Mouse (Mus musculus) forebrain, embryonic 11.5 days (tissue): ENCODE measurements around the gene Ss18l1. TPM values are rescaled to one million over a fixed set of nuclear protein-coding genes. Genes with fewer than 3 reads are reported as not detected.

Experiments
- ATAC-seq: fragments of 200-750 bp; cut with Nextera tagmentation; replicated peaks from 2 replicates; pipeline ENCODE4 v1.8.0; 2017; ENCODE audit warnings: moderate TSS enrichment; ENCODE audit not compliant: low FRiP score
- DNase-seq: peaks from one replicate; pipeline ENCODE4 v3.0.0-alpha.2; 2017; ENCODE audit warnings: low spot score
- H3K27ac ChIP-seq: fragments of 300-500 bp; sonication (generic); 2 replicates; pipeline ENCODE4 v1.5.1; 2014; ENCODE audit warnings: low read depth, low read length
- H3K27me3 ChIP-seq: fragments of 300-500 bp; sonication (generic); 2 replicates; pipeline ENCODE4 v1.6.1; 2014; ENCODE audit warnings: mild to moderate bottlenecking, low read length, mixed read lengths; ENCODE audit not compliant: control insufficient read depth, insufficient read depth
- H3K36me3 ChIP-seq: fragments of 300-500 bp; sonication (generic); 2 replicates; pipeline ENCODE4 v1.6.1; 2014; ENCODE audit warnings: mild to moderate bottlenecking, low read length, moderate library complexity, mixed read lengths; ENCODE audit not compliant: control insufficient read depth, insufficient read depth
- H3K4me1 ChIP-seq: fragments of 300-500 bp; sonication (generic); replicated peaks from 2 replicates; pipeline ENCODE4 v1.6.1; 2014; ENCODE audit warnings: low read length, mixed read lengths; ENCODE audit not compliant: control insufficient read depth, insufficient read depth
- H3K4me2 ChIP-seq: fragments of 300-500 bp; sonication (generic); 2 replicates; pipeline ENCODE4 v1.6.1; 2014; ENCODE audit warnings: low read depth, mild to moderate bottlenecking, low read length, moderate library complexity, mixed read lengths; ENCODE audit not compliant: severe bottlenecking
- H3K4me3 ChIP-seq: fragments of 300-500 bp; sonication (generic); 2 replicates; pipeline ENCODE4 v1.5.1; 2014; ENCODE audit warnings: low read depth, low read length
- H3K9ac ChIP-seq: fragments of 300-500 bp; sonication (generic); 2 replicates; pipeline ENCODE4 v1.6.1; 2014; ENCODE audit warnings: low read length
- H3K9me3 ChIP-seq: fragments of 300-500 bp; sonication (generic); 2 replicates; pipeline ENCODE4 v1.6.1; 2016; ENCODE audit warnings: low read length, mixed read lengths; ENCODE audit not compliant: control insufficient read depth
- WGBS: fragments of 180-500 bp; shearing (Covaris S2); extraction: QIAGEN DNeasy Blood & Tissue Kit; methylation state at CpG from one replicate; pipeline ENCODE4 v1.1.7; 2014; 5-methylcytosine and 5-hydroxymethylcytosine counted together
- polyA plus RNA-seq: library from polyadenylated mRNA; unstranded; fragments of >200 nt; fragmentation: Nextera tagmentation; extraction: Ambion mirVana; gene quantifications from 2 replicates; pipeline ENCODE4 v1.2.1, GENCODE M21; 2014

Ss18l1 gene
- 16.8 and 17.8 TPM in 2 replicates for polyA plus RNA-seq

DNA sequence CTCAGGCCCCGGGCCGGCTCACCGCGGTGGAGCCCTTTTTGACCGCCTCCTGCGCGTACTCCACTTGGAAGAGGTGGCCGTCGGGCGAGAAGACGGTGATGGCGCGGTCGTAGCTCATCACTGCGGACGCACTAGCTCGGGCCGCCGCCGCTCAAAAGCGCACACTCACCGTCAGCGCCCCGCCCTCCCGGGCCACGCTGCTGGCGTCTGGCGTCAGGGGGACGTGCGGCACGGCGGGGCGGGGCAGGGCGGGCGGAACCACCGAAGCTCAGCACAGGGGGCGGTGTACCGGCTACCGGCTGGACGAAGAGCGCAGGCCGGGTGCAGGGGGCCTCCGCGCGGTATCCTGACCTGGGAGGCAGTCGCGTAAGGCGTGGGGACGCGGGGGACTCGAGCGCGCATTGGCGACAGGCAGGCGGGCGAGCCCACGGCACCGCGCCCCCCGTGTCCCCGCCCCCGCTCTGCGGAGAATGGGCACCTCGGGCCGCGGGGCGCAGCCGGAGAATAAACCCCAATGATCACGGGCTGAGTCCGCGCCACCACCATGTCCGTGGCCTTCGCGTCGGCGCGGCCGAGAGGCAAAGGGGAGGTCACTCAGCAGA is at the start of gene Ss18l1, which contains the start of gene Psma7:
TSS of gene Ss18l1 (plus strand) at position 254 of the 602 bp plus-strand sequence.
TSS of gene Psma7 (minus strand) at position 178 of the 602 bp plus-strand sequence.
- peaks cover 11% of the 10 kb centered on the region for H3K36me3 ChIP-seq
- H3K9me3 ChIP-seq = no peaks in the 10 kb centered on the region
- peak; percentile 94 for ATAC-seq
- H3K4me1 ChIP-seq = peaks cover 4% of the 10 kb centered on the region; the same call in 1 of the 2 replicates
- peak within 1 kb of the TSS; percentile 89 for H3K9ac ChIP-seq
- peak within 1 kb of the TSS; percentile 98 for H3K4me3 ChIP-seq
- peak; percentile 96 for DNase-seq
- peak within 1 kb of the TSS; percentile 84 for H3K27ac ChIP-seq
- H3K4me2 ChIP-seq = peak within 1 kb of the TSS; percentile 71
- H3K27me3 ChIP-seq = no peaks in the 10 kb centered on the region
- under 1% methylated on average over 67 of the region's 78 CpGs for whole genome bisulfite sequencing

- no peak overlapping the region for H3K9ac ChIP-seq
- WGBS = 90% methylated on average over 5 of the region's 5 CpGs
- H3K4me2 ChIP-seq = no peak overlapping the region
- no peaks in the 10 kb centered on the region for H3K9me3 ChIP-seq
- DNase-seq = peak; percentile 24
- H3K4me3 ChIP-seq = no peak overlapping the region
- no peaks in the 10 kb centered on the region for H3K36me3 ChIP-seq
- H3K4me1 ChIP-seq = no peaks in the 10 kb centered on the region
- no peak overlapping the region for H3K27ac ChIP-seq
- no peaks in the 10 kb centered on the region for H3K27me3 ChIP-seq
- ATAC-seq = no peak
Measured at GRCm38 (mm10) chr2:179993071-179993470, 49.2 kb upstream of the Ss18l1 start.

DNA sequence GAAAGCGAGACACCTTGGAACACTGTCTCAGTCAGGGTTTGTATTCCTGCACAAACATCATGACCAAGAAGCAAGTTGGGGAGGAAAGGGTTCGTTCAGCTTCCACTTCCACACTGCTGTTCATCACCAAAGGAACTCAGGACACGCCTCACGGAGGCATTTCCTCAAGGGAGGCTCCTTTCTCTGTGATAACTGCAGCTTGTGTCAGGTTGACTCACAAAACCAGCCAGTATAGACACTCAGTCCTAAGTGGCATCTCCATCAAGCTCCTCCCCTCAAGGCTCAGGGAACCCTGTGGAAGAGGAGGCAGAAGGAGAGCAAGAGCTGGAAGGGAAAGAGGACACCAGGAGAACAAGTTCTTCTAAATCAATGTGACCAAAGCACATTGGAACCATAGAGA is 43.9 kb upstream of the Ss18l1 start:
- no peak overlapping the region for H3K9ac ChIP-seq
- H3K36me3 ChIP-seq = no peaks in the 10 kb centered on the region
- no peaks in the 10 kb centered on the region for H3K9me3 ChIP-seq
- no peak overlapping the region for H3K4me2 ChIP-seq
- no peak overlapping the region for H3K4me3 ChIP-seq
- DNase-seq (peak; percentile 25), ATAC-seq (no peak)
- H3K27ac ChIP-seq = no peak overlapping the region
- H3K4me1 ChIP-seq = no peaks in the 10 kb centered on the region
- 79% methylated on average over 4 of the region's 4 CpGs for WGBS
- H3K27me3 ChIP-seq = no peaks in the 10 kb centered on the region

GRCm38 (mm10) chr2:180001635-180002034 is 40.7 kb upstream of the Ss18l1 start:
- Histone ChIP-seq H3K36me3 (no peaks in the 10 kb centered on the region), H3K9ac (no peak overlapping the region), H3K4me1 (no peaks in the 10 kb centered on the region), H3K4me2 (no peak overlapping the region), H3K9me3 (no peaks in the 10 kb centered on the region), H3K27ac (no peak overlapping the region), H3K4me3 (no peak overlapping the region), H3K27me3 (no peaks in the 10 kb centered on the region)
- WGBS = 92% methylated on average over 9 of the region's 9 CpGs
- DNase-seq (peak; percentile 41), ATAC-seq (no peak)

DNA sequence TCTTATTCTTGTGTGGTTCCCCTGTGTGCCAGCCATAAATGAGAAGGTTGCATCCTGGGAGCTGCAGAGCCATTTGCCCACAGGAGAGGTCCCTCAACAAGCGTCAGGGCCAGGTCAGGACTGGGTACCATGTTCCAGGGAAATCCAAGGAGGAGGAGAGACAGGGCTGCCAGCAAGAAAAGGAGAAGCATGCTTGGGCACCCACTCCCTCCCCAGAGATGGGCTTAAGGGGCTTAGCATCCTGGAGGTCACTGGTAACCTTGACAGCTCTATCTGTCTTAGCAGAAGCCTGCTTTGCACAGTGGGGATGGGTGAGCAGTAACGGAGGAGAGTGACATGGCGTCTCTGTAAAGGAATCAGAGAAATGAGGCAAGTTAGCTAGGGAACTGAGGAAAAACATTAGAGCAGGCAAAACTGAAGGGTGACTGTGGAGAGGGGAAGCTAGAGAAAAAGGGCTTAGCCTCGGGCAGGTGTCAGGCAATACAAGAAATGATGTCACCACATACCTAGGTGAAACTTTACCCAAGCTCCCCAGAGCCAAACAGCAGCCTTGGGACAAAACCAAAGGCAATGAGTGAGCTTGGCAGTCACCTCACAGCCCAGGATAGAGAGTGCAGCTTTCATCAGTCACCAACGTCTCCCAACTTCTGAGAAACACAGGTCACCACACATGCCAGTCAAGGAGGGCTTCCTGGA is 36.5 kb upstream of the Ss18l1 start:
- no peaks in the 10 kb centered on the region for H3K27me3 ChIP-seq
- no peak for ATAC-seq
- H3K36me3 ChIP-seq = no peaks in the 10 kb centered on the region
- H3K4me3 ChIP-seq = no peak overlapping the region
- H3K27ac ChIP-seq = no peak overlapping the region
- 69% methylated on average over 5 of the region's 5 CpGs for WGBS
- no peak overlapping the region for H3K4me2 ChIP-seq
- no peaks in the 10 kb centered on the region for H3K9me3 ChIP-seq
- no peak overlapping the region for H3K9ac ChIP-seq
- H3K4me1 ChIP-seq = no peaks in the 10 kb centered on the region
- DNase-seq = peak; percentile 20

DNA sequence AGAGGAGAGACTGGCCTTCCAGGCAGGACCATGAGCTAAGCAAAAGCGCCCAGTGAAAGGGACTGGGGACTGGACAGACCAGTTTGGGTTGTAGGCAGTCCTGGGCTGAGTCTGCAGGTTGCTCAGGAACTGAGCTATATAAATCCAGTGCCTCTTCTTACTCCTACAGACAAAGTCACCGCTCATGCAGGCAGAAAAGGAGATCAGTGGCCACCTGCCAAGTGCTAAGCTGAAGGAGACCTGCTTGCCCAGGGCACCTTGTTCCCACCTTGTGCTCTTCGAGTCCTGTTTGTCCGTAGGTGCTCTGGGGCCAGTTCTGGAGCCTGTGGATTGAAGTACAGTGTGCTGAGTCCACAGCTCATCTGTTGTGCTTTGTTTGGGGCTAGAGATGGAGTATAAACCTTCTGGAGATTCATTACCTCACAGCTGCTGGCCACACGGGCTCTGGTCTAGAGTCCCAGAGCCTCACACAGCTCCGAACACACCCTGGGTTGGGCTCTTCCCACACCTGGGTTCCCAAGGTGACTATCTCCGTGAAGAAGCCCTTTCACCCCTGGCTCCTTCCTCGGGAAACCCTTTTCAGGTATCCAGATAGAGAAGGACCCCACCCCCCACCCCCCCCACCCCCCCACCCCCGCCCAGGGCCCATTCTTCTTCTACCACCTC is 35.8 kb upstream of the Ss18l1 start:
- DNase-seq = peak; percentile 45
- Histone ChIP-seq H3K4me3 (no peak overlapping the region), H3K27ac (no peak overlapping the region), H3K9me3 (no peaks in the 10 kb centered on the region), H3K27me3 (no peaks in the 10 kb centered on the region), H3K4me1 (no peaks in the 10 kb centered on the region), H3K4me2 (no peak overlapping the region), H3K9ac (no peak overlapping the region), H3K36me3 (no peaks in the 10 kb centered on the region)
- no peak for ATAC-seq
- WGBS = 42% methylated on average over 8 of the region's 9 CpGs

GRCm38 (mm10) chr2:180010686-180011085 is 31.6 kb upstream of the Ss18l1 start:
- 94% methylated on average over 7 of the region's 7 CpGs for WGBS
- no peaks in the 10 kb centered on the region for H3K36me3 ChIP-seq
- no peak overlapping the region for H3K9ac ChIP-seq
- no peak overlapping the region for H3K27ac ChIP-seq
- ATAC-seq (no peak), DNase-seq (peak; percentile 31)
- H3K27me3 ChIP-seq = no peaks in the 10 kb centered on the region
- no peaks in the 10 kb centered on the region for H3K9me3 ChIP-seq
- H3K4me1 ChIP-seq = no peaks in the 10 kb centered on the region
- H3K4me3 ChIP-seq = no peak overlapping the region
- no peak overlapping the region for H3K4me2 ChIP-seq

- DNase-seq (peak; percentile 9), ATAC-seq (no peak)
- Histone ChIP-seq H3K9me3 (no peaks in the 10 kb centered on the region), H3K4me1 (no peaks in the 10 kb centered on the region), H3K4me2 (no peak overlapping the region), H3K4me3 (no peak overlapping the region), H3K27ac (no peak overlapping the region), H3K36me3 (no peaks in the 10 kb centered on the region), H3K9ac (no peak overlapping the region), H3K27me3 (no peaks in the 10 kb centered on the region)
- WGBS = 85% methylated on average over 6 of the region's 6 CpGs
Measured at GRCm38 (mm10) chr2:180011370-180011769, 30.9 kb upstream of the Ss18l1 start.
